Mouse (Mus musculus) liver, embryonic 14.5 days (tissue): ENCODE results near the gene Rnaseh2c.

Experiments
- CTCF ChIP-seq: IDR thresholded peaks from 2 replicates; pipeline ENCODE4 v1.5.1; 2016; ENCODE audit warnings: antibody characterized with exemption, low read depth, control low read depth
- EP300 ChIP-seq: IDR thresholded peaks from 2 replicates; pipeline ENCODE4 v1.6.1; 2016; ENCODE audit warnings: antibody characterized with exemption, low read depth

- TF ChIP-seq CTCF (no peak), EP300 (no peak)
These were observed 21.7 kb upstream of the Rnaseh2c start for GRCm38 (mm10) chr19:5579971-5580370.
